Comparison of ENCODE assay signal across 8 mouse cellular contexts in the genomic region with DNA sequence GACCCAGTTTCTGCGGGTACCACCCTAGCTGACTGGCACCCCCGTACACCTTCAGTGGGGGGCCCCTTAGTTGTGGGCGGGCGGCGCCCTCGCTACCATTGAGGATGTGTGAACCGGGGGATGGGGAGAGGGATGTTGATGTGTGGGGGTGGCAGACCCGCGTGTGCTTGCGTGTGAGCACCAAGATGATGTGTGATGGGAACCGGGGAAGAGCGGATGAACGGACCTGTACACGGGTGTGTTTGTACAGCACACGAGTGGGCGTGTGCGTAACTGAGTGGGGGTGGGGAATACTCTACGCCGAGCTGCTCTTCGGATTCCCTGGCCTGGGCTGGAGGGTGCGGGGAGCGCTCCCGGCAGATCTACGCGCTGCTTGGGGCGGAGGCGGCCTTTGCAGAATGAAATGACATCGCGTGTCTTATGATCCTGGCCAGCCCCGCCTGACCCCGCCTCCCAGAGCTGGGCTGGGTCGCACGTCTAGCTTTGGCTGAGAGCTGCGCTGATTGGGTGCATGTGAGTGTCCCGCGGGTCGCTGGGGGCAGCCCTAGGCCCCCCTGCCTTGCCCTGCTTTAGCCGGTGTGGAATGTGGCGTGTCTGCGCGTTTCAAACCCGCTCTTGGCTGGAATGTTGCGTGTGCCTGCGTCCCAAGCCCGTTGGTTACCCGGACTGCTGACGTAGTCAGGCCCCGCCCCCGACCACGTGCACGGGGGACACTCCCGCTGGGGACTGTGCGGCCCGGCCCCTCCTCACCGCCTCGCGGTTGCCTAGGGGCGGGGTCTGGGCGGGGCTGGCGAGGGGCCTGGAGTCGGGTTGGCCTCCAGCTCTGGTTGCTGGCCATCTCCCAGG. TPM values are rescaled to one million over a fixed set of nuclear protein-coding genes. Genes with fewer than 3 reads are reported as not detected.
DNase-seq lines count a peak whose midpoint lies in the region; ATAC-seq and TF ChIP-seq lines count a peak whose summit lies in the region.

No protein-coding gene starts in this region.

- peak overlapping the region; percentile 83 for H3K9ac ChIP-seq in embryonic facial prominence, embryonic 14.5 days (ENCODE audit: low read depth, low read length)
- H3K9ac ChIP-seq in limb, embryonic 14.5 days (ENCODE audit: low read depth, low read length, severe bottlenecking) = peak overlapping the region; percentile 81
- H3K9ac ChIP-seq in midbrain, postnatal 0 days (replicated peaks; ENCODE audit: low read length, poor library complexity, severe bottlenecking) = peak overlapping the region; percentile 80

- peaks cover 3% of the 10 kb centered on the region; the same call in 1 of the 2 replicates for H3K36me3 ChIP-seq in embryonic facial prominence, embryonic 14.5 days (ENCODE audit: control insufficient read depth, insufficient read depth, low read length)
- H3K36me3 ChIP-seq in limb, embryonic 14.5 days (ENCODE audit: control insufficient read depth, insufficient read depth, low read length) = peaks cover 3% of the 10 kb centered on the region
- H3K36me3 ChIP-seq in midbrain, postnatal 0 days (ENCODE audit: insufficient read depth, low read length) = no peaks in the 10 kb centered on the region

- H3K27ac ChIP-seq in embryonic facial prominence, embryonic 14.5 days (replicated peaks; ENCODE audit: low read depth, low read length) = peak overlapping the region; percentile 97
- H3K27ac ChIP-seq in limb, embryonic 14.5 days (replicated peaks; ENCODE audit: low read depth, low read length) = peak overlapping the region; percentile 84
- peak overlapping the region; percentile 91 for H3K27ac ChIP-seq in midbrain, postnatal 0 days (ENCODE audit: low read depth, low read length)

- DNase-seq in 3T3-L1 (ENCODE audit: low read depth, low spot score) = peak; percentile 98
- DNase-seq in adrenal gland, postnatal 4 days (ENCODE audit: low spot score in 2 of 2) = peak; percentile 98 to 99
- peak; percentile 99 for DNase-seq in embryonic facial prominence, embryonic 14.5 days (ENCODE audit: low spot score)
- peak; percentile 99 for DNase-seq in heart, adult 8-10 months (ENCODE audit: low spot score)
- DNase-seq in kidney, adult 9 months = peak; percentile 100
- peak; percentile 96 for DNase-seq in limb, embryonic 14.5 days (ENCODE audit: low spot score)
- peak; percentile 97 for DNase-seq in midbrain, postnatal 0 days (ENCODE audit: low spot score)
- DNase-seq in spleen, postnatal 14 days (ENCODE audit: low spot score in 2 of 2) = peak; percentile 95 to 98

- no peaks in the 10 kb centered on the region; the same call in 1 of the 2 replicates for H3K27me3 ChIP-seq in embryonic facial prominence, embryonic 14.5 days (replicated peaks; ENCODE audit: control insufficient read depth, insufficient read depth, low read length)
- no peaks in the 10 kb centered on the region for H3K27me3 ChIP-seq in limb, embryonic 14.5 days (ENCODE audit: control insufficient read depth, insufficient read depth, low read length)
- no peaks in the 10 kb centered on the region for H3K27me3 ChIP-seq in midbrain, postnatal 0 days (ENCODE audit: insufficient read depth, low read length)

- TF ChIP-seq CTCF in midbrain, postnatal 0 days (IDR thresholded peaks at IDR 0.05) = no peak

- H3K9me3 ChIP-seq in embryonic facial prominence, embryonic 14.5 days (ENCODE audit: control insufficient read depth, low read length) = no peaks in the 10 kb centered on the region
- H3K9me3 ChIP-seq in limb, embryonic 14.5 days (ENCODE audit: control insufficient read depth, low read length) = no peaks in the 10 kb centered on the region
- no peaks in the 10 kb centered on the region for H3K9me3 ChIP-seq in midbrain, postnatal 0 days (ENCODE audit: low read length)

- H3K4me3 ChIP-seq in embryonic facial prominence, embryonic 14.5 days (ENCODE audit: low read depth, low read length) = peak overlapping the region; percentile 82
- peak overlapping the region; percentile 91 for H3K4me3 ChIP-seq in limb, embryonic 14.5 days (replicated peaks; ENCODE audit: low read length)
- H3K4me3 ChIP-seq in midbrain, postnatal 0 days (ENCODE audit: low read depth, low read length) = peak overlapping the region; percentile 69

- peaks cover 22% of the 10 kb centered on the region for H3K4me1 ChIP-seq in embryonic facial prominence, embryonic 14.5 days (ENCODE audit: control insufficient read depth, insufficient read depth, low read length)
- H3K4me1 ChIP-seq in limb, embryonic 14.5 days (ENCODE audit: control insufficient read depth, insufficient read depth, low read length) = peaks cover 37% of the 10 kb centered on the region
- peaks cover 10% of the 10 kb centered on the region; the same call in 1 of the 2 replicates for H3K4me1 ChIP-seq in midbrain, postnatal 0 days (ENCODE audit: insufficient read depth, low read length)

- TF ChIP-seq POLR2A in limb, embryonic 14.5 days (IDR thresholded peaks at IDR 0.05; ENCODE audit: borderline replicate concordance, extremely low read depth, insufficient read depth, insufficient read length) = peak; percentile 74; the same call in 1 of the 2 replicates

- peak overlapping the region; percentile 87 for H3K4me2 ChIP-seq in embryonic facial prominence, embryonic 14.5 days (ENCODE audit: low read depth, low read length)
- H3K4me2 ChIP-seq in limb, embryonic 14.5 days (replicated peaks; ENCODE audit: low read depth, low read length, severe bottlenecking) = peak overlapping the region; percentile 79
- H3K4me2 ChIP-seq in midbrain, postnatal 0 days (ENCODE audit: low read depth, low read length, poor library complexity, severe bottlenecking) = peak overlapping the region; percentile 83

- under 1% methylated on average over 40 of the region's 61 CpGs for WGBS in embryonic facial prominence, embryonic 14.5 days
- WGBS in limb, embryonic 14.5 days = 1% methylated on average over 51 of the region's 61 CpGs
- under 1% methylated on average over 56 of the region's 61 CpGs for WGBS in midbrain, postnatal 0 days

- ATAC-seq in embryonic facial prominence, embryonic 14.5 days (ENCODE audit: low read depth) = peak; percentile 78
- ATAC-seq in limb, embryonic 14.5 days (ENCODE audit: low FRiP score, low read depth) = peak; percentile 83
- peak; percentile 75 for ATAC-seq in midbrain, postnatal 0 days (ENCODE audit: low FRiP score)

RNA-seq across cellular contexts. Expression of a gene that starts 1.1 kb away (rescaled TPM):
- 10 to 100 TPM; 29.0 to 35.9 TPM for total RNA-seq in adrenal gland, postnatal 4 days (2021)
- polyA plus RNA-seq in embryonic facial prominence, embryonic 14.5 days (2014; fragmentation: Nextera tagmentation; extraction: Ambion mirVana) = 4.8 and 5.8 TPM in 2 replicates
- total RNA-seq in heart, adult 8-10 months (2022) = 10 to 100 TPM in 3 of 4 experiments, 1 to 10 TPM in 1; 7.4 to 13.4 (median 10.2) TPM
- 17.9 and 25.0 TPM in 2 replicates for polyA plus RNA-seq in limb, embryonic 14.5 days (2012; rRNA removed)
- polyA plus RNA-seq in limb, embryonic 14.5 days (2014; fragmentation: Nextera tagmentation; extraction: Ambion mirVana) = 6.0 and 7.1 TPM in 2 replicates
- 17.6 and 18.6 TPM in 2 replicates for total RNA-seq in midbrain, postnatal 0 days (2014; rRNA removed)
- 7.4 and 8.4 TPM in 2 replicates for polyA plus RNA-seq in midbrain, postnatal 0 days (2015; fragmentation: Nextera tagmentation; extraction: Ambion mirVana)

Comparison
In these comparisons a context has a peak if more than half of its experiments do, and no peak if none do; other contexts are left out.
1. Peak in every context shown above with its lines: DNase-seq, ATAC-seq, H3K4me3 ChIP-seq and H3K27ac ChIP-seq.